Mouse (Mus musculus) cortical plate, adult 2 months (tissue): ENCODE data around the gene Hoxa6.

ENCODE experiments used
- CTCF ChIP-seq: fragments of 200-500 bp; IDR thresholded peaks from 2 replicates; pipeline ENCODE4 v1.5.1; 2011; ENCODE audit warnings: mild to moderate bottlenecking, control low read depth, low read length; ENCODE audit not compliant: insufficient read depth; ENCODE audit errors: extremely low read depth
- POLR2A ChIP-seq: fragments of 200-500 bp; IDR thresholded peaks from 2 replicates; pipeline ENCODE4 v1.6.1; 2011; ENCODE audit warnings: mild to moderate bottlenecking, low read length, control low read depth; ENCODE audit not compliant: insufficient read depth; ENCODE audit errors: extremely low read depth

DNA sequence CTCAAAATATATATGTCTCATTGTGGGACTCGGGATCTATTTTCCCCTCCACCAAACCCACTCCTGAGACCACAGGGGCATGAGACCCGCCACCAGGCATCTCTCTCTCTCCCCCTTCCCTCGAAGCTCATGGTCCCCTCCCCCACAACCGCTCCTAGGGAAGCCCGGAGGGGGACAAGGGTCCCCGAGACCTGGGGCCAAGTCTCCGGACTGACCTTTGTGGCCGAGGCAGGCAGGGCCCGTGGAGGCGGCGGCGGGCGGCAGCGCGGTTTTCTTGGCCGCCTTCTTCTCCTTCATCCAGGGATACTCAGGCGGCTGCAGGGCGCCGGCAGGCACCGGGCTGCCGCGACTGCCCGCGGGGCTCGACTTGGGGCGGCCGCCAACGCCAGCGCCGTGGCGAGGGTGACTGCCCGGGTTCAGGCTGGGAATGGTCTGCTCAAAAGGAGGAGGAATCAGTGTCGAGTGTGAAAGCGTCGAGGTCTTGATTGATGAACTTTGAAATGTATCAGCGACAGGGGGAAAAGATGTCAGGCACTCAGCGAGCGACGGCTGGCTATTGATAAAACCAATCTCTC is 44.4 kb downstream of the Hoxa6 start:
- no peak for TF ChIP-seq CTCF
- TF ChIP-seq POLR2A: no peak
